Mouse (Mus musculus): ENCODE results near the gene Acot8. TPM values are rescaled to one million over a fixed set of nuclear protein-coding genes. Genes with fewer than 3 reads are reported as not detected.

The Acot8 gene
- total and polyA plus RNA-seq, 3 experiments: 12.9 to 51.6 (median 20.8) TPM

DNA sequence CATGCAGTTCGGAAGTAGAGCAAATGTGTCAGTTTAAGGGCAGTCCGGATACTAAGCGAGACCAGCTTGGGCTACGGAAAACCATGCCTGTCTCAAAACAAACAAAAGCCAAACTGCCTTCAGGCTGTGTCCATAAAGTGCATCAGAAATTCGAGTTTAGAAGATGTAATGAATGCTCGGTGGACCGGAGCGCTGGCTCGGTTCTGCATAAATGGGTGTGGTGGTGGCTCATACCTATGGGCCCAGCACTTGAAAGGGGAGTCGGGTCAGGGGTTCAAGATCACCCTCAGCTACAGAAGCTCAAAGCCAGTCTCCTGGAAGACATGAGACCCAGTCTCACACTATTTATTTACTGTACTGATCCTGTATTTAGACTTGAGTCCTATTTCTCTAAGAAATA lies 16.9 kb downstream of the Acot8 start:
- ATAC-seq (ENCODE audit: extremely low read depth, insufficient number of reproducible peaks, low FRiP score, poor library complexity, severe bottlenecking) (no peak), DNase-seq (ENCODE audit: low spot score) (no peak)
- Histone ChIP-seq H3K27me3 (ENCODE audit: insufficient read depth, low read length) (peaks cover 6% of the 10 kb centered on the region), H3K4me1 (ENCODE audit: insufficient read depth, low read depth, low read length) (peaks cover 51% of the 10 kb centered on the region), H3K36me3 (replicated peaks) (peaks cover 48% of the 10 kb centered on the region), H3K4me3 (ENCODE audit: low read depth, low read length) (no peak overlapping the region), H3K9me3 (replicated peaks) (no peaks in the 10 kb centered on the region)
- TF ChIP-seq CTCF (IDR thresholded peaks at IDR 0.05; ENCODE audit: low read depth, low read length) (no peak), GATA2 (IDR thresholded peaks at IDR 0.05; ENCODE audit: borderline replicate concordance, low read depth, low read length) (no peak), TAL1 (conservative IDR thresholded peaks at IDR 0.05; ENCODE audit: low read depth, low read length) (no peak), GATA1 (IDR thresholded peaks at IDR 0.05; ENCODE audit: borderline replicate concordance, low read length) (no peak), POLR2AphosphoS5 (IDR thresholded peaks at IDR 0.05; ENCODE audit: insufficient replicate concordance, low read depth, low read length) (no peak)

DNA sequence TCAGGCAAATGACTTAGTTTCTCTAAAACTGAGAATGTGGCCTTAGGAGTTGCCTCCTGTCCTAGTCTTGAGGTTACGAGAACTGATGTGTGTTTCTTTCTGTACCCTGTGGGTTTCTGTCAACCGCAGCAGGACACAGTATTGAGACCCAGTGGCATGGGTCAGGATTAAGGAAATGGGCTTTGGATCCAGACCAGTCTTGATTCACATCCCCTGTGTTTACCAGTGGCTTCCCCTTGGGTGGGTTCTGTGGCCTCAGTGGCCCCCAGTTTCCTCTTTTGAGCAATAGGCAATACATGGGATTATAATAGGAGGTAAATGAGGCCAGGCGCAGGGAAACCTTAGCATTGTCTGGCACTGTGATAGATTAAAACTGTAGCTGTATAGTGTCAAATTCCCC lies 17.6 kb downstream of the Acot8 start:
- ATAC-seq (ENCODE audit: extremely low read depth, insufficient number of reproducible peaks, low FRiP score, poor library complexity, severe bottlenecking) (no peak), DNase-seq (ENCODE audit: low spot score) (no peak)
- no peaks in the 10 kb centered on the region for H3K9me3 ChIP-seq (replicated peaks)
- no peak overlapping the region for H3K4me3 ChIP-seq (ENCODE audit: low read depth, low read length)
- H3K36me3 ChIP-seq (replicated peaks): peaks cover 40% of the 10 kb centered on the region
- H3K27me3 ChIP-seq (ENCODE audit: insufficient read depth, low read length): peaks cover 8% of the 10 kb centered on the region
- no peak for TF ChIP-seq GATA2 (IDR thresholded peaks at IDR 0.05; ENCODE audit: borderline replicate concordance, low read depth, low read length)
- TF ChIP-seq GATA1 (IDR thresholded peaks at IDR 0.05; ENCODE audit: borderline replicate concordance, low read length): no peak
- no peak for TF ChIP-seq POLR2AphosphoS5 (IDR thresholded peaks at IDR 0.05; ENCODE audit: insufficient replicate concordance, low read depth, low read length)
- TF ChIP-seq TAL1 (conservative IDR thresholded peaks at IDR 0.05; ENCODE audit: low read depth, low read length): no peak
- 0 out of 2 replicates have a peak, but pooled peaks have one; percentile 2 for TF ChIP-seq CTCF (IDR thresholded peaks at IDR 0.05; ENCODE audit: low read depth, low read length)
- peaks cover 51% of the 10 kb centered on the region for H3K4me1 ChIP-seq (ENCODE audit: insufficient read depth, low read depth, low read length)

DNA sequence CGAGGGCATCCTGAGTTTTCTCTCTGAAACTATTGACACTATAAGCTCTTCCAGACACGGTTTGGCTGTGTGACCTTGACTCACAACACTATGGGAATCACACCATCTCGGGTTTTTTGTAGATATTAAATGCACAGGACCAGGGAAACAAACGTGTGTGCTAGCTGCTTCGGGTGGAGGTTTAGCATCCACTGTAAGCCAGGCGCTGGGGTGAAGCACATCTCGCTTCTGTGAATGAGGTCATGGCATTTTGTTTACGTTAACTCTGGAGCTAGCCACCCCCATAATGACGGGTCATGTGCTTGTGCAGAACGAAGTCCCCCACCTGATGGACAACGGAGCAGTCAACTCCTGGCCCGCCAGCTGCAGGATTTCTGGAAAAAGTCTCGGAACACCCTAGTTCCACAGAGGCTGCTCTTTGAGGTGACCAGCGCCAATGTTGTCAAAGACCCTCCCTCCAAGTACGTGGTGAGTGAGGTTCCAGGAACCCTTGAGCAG lies 18.2 kb downstream of the Acot8 start:
- peaks cover 13% of the 10 kb centered on the region for H3K27me3 ChIP-seq (ENCODE audit: insufficient read depth, low read length)
- H3K4me3 ChIP-seq (ENCODE audit: low read depth, low read length): peak overlapping the region; percentile 77
- H3K36me3 ChIP-seq (replicated peaks): peaks cover 34% of the 10 kb centered on the region
- TF ChIP-seq CTCF (IDR thresholded peaks at IDR 0.05; ENCODE audit: low read depth, low read length) (no peak), TAL1 (conservative IDR thresholded peaks at IDR 0.05; ENCODE audit: low read depth, low read length) (no peak), GATA2 (IDR thresholded peaks at IDR 0.05; ENCODE audit: borderline replicate concordance, low read depth, low read length) (no peak), GATA1 (IDR thresholded peaks at IDR 0.05; ENCODE audit: borderline replicate concordance, low read length) (no peak), POLR2AphosphoS5 (IDR thresholded peaks at IDR 0.05; ENCODE audit: insufficient replicate concordance, low read depth, low read length) (no peak)
- DNase-seq (ENCODE audit: low spot score): no peak
- no peak for ATAC-seq (ENCODE audit: extremely low read depth, insufficient number of reproducible peaks, low FRiP score, poor library complexity, severe bottlenecking)
- H3K4me1 ChIP-seq (ENCODE audit: insufficient read depth, low read depth, low read length): peaks cover 52% of the 10 kb centered on the region
- no peaks in the 10 kb centered on the region for H3K9me3 ChIP-seq (replicated peaks)

DNA sequence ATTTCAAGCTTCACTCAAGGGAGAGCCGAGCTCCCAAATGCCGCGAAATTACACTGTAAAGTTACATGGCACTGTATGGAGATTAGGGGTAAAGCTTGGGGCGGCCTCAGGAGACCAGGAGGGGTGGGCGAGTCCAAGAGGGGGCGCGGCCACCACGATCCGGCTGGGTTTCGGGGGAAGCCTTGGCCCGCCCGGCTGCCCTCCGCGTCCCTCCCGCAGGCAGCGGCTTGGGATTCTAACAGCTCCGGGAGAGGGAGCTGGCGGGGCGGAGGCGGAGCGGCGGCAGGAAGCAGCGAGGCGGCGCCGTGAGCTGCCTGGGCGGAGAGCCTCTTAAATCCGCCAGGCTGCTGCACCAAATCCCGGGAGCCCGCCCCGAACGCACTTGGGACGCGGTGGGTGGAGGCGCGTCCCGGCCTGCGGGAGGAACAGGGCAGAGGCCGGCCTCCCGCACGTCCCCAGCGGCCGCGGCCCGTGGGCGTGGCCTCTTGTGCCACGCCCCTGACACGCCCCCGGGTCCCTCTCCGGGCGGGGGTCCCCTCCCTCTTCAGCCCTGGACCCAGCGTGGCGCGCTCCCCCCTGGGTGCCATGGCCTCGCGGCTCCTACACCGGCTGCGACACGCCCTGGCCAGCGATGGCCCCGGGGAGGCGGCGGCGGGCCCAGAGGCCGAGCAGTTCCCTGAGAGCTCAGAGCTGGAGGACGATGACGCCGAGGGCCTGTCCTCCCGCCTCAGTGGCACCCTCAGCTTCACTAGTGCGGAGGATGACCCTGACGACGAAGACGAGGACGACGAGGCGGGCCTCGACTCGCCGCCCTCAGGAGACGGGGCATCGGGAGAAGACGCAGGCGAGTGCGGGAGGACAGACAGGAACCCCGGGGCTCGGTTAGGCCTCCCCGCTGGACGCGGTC lies 18.9 kb downstream of the Acot8 start, which contains the start of gene Snx21:
Gene Snx21 (plus strand): TSS at position 343 of the 907 bp plus-strand sequence.
- H3K27me3 ChIP-seq (ENCODE audit: insufficient read depth, low read length): peaks cover 15% of the 10 kb centered on the region
- H3K9me3 ChIP-seq (replicated peaks): no peaks in the 10 kb centered on the region
- peaks cover 48% of the 10 kb centered on the region for H3K4me1 ChIP-seq (ENCODE audit: insufficient read depth, low read depth, low read length)
- DNase-seq (ENCODE audit: low spot score): peak; percentile 70
- H3K4me3 ChIP-seq (ENCODE audit: low read depth, low read length): peak within 1 kb of the TSS; percentile 77
- TF ChIP-seq CTCF (IDR thresholded peaks at IDR 0.05; ENCODE audit: low read depth, low read length) (no peak), GATA2 (IDR thresholded peaks at IDR 0.05; ENCODE audit: borderline replicate concordance, low read depth, low read length) (no peak), GATA1 (IDR thresholded peaks at IDR 0.05; ENCODE audit: borderline replicate concordance, low read length) (no peak), TAL1 (conservative IDR thresholded peaks at IDR 0.05; ENCODE audit: low read depth, low read length) (no peak), POLR2AphosphoS5 (IDR thresholded peaks at IDR 0.05; ENCODE audit: insufficient replicate concordance, low read depth, low read length) (no peak)
- peak; percentile 24 for ATAC-seq (ENCODE audit: extremely low read depth, insufficient number of reproducible peaks, low FRiP score, poor library complexity, severe bottlenecking)
- peaks cover 27% of the 10 kb centered on the region for H3K36me3 ChIP-seq (replicated peaks)

DNA sequence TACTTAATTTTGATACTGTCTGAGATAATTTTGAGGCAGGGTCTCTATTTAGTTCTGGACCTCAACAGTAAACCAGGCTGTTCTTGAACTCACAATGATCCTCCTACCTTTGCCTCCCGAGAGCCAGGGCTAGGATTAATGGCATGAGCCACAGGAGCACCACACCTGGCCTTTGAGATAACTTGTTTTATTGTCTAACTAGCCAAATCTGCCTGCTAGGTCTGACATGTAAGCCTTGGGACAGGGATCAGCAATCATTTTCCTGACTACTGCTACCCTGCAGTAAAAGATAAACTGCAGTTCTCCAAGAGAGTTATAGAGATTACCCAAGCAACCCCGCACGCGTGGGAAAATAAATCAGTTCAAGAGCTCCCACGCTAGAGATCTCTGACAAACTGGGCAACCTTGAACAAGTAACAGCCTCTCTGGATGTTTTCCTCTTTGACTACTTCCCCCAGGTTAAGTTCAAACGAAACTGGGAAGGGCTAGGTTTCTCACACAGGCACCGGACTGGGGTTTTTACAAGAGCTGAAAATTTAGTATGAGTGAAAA lies 19.7 kb downstream of the Acot8 start:
- Histone ChIP-seq H3K27me3 (ENCODE audit: insufficient read depth, low read length) (peaks cover 16% of the 10 kb centered on the region), H3K4me1 (ENCODE audit: insufficient read depth, low read depth, low read length) (peaks cover 41% of the 10 kb centered on the region), H3K4me3 (ENCODE audit: low read depth, low read length) (peak overlapping the region; percentile 77), H3K36me3 (replicated peaks) (peaks cover 20% of the 10 kb centered on the region), H3K9me3 (replicated peaks) (no peaks in the 10 kb centered on the region)
- ATAC-seq (ENCODE audit: extremely low read depth, insufficient number of reproducible peaks, low FRiP score, poor library complexity, severe bottlenecking) (0 out of 2 replicates have a peak, but pooled peaks have one; percentile 15), DNase-seq (ENCODE audit: low spot score) (no peak)
- peak; percentile 41 for TF ChIP-seq TAL1 (conservative IDR thresholded peaks at IDR 0.05; ENCODE audit: low read depth, low read length)
- no peak for TF ChIP-seq CTCF (IDR thresholded peaks at IDR 0.05; ENCODE audit: low read depth, low read length)
- TF ChIP-seq GATA2 (IDR thresholded peaks at IDR 0.05; ENCODE audit: borderline replicate concordance, low read depth, low read length): no peak
- TF ChIP-seq POLR2AphosphoS5 (IDR thresholded peaks at IDR 0.05; ENCODE audit: insufficient replicate concordance, low read depth, low read length): no peak
